Mouse (Mus musculus): ENCODE results near the gene Lst1. TPM values are rescaled to one million over a fixed set of nuclear protein-coding genes. Genes with fewer than 3 reads are reported as not detected.
A peak's percentile ranks its signal among the peaks of the same experiment; 100 is the strongest.

Lst1 gene
- total and polyA plus RNA-seq, 3 experiments = 15.2 to 29.0 TPM; not detected in 1

DNA sequence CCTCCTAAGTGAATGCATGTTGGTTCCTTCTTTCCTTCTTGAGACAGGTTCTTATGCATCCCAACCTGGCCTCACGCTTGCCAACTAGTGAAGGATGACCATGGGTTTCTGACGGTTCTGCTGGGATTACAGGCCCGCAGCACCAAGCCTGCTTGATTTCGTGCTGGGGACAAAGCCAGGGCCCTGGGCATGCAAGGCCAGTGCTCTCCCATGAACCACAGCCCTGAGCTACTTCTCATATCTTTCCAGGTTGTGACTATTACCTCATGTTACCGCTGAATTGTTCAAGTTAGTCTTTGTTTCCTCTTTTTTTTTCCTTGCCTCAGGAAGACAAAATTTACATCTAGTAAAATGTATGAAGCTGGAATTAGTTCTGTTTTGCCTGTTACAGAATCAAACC is 4.7 kb upstream of the Lst1 start:
- DNase-seq (ENCODE audit: low read depth, low spot score) = peak; percentile 81
- Histone ChIP-seq H3K27ac (ENCODE audit: control insufficient read depth, low read depth, low read length) (peak overlapping the region; percentile 58), H3K79me2 (ENCODE audit: control insufficient read depth, insufficient read depth, low read length, poor library complexity) (peaks cover 5% of the 10 kb centered on the region; the same call in 1 of the 2 replicates), H3K36me3 (ENCODE audit: control insufficient read depth in 1 of 2, insufficient read depth in 2 of 2, low read length in 2 of 2) (peaks cover 0 to 32% of the 10 kb centered on the region in 2 experiments; a peak in 2 of 4 replicates), H3K27me3 (ENCODE audit: control insufficient read depth in 1 of 2, insufficient read depth in 2 of 2, low read length in 2 of 2) (no peaks in the 10 kb centered on the region), H3K9ac (ENCODE audit: control insufficient read depth, low read depth, low read length, poor library complexity, severe bottlenecking) (no peak overlapping the region), H3K9me3 (replicated peaks; ENCODE audit: insufficient read depth, low read length) (no peaks in the 10 kb centered on the region), H3K4me3 (ENCODE audit: control insufficient read depth in 1 of 2, insufficient read depth in 1 of 2, low read depth in 2 of 2, low read length in 2 of 2) (no peak overlapping the region), H3K4me1 (ENCODE audit: control insufficient read depth in 1 of 2, insufficient read depth in 2 of 2, low read length in 2 of 2) (peaks cover 23 to 42% of the 10 kb centered on the region in 2 experiments)
- TF ChIP-seq USF2 (IDR thresholded peaks at IDR 0.05; ENCODE audit: borderline replicate concordance in 1 of 2, insufficient read depth in 1 of 2, low read depth in 1 of 2, low read length in 2 of 2) (no peak), HCFC1 (IDR thresholded peaks at IDR 0.05; ENCODE audit: low read depth, low read length) (no peak), TBP (IDR thresholded peaks at IDR 0.05; ENCODE audit: low read depth, low read length) (peak; percentile 97), RCOR1 (IDR thresholded peaks at IDR 0.05; ENCODE audit: low read depth, low read length) (no peak), TAL1 (IDR thresholded peaks at IDR 0.05; ENCODE audit: low read length) (no peak), MYC (IDR thresholded peaks at IDR 0.05; ENCODE audit: low read depth, low read length) (no peak), ETS1 (IDR thresholded peaks at IDR 0.05; ENCODE audit: low read depth, low read length) (0 out of 2 replicates have a peak, but pooled peaks have one; percentile 33), ZNF384 (IDR thresholded peaks at IDR 0.05; ENCODE audit: low read depth, low read length) (peak; percentile 65), CHD1 (IDR thresholded peaks at IDR 0.05; ENCODE audit: low read depth, low read length) (no peak)

DNA sequence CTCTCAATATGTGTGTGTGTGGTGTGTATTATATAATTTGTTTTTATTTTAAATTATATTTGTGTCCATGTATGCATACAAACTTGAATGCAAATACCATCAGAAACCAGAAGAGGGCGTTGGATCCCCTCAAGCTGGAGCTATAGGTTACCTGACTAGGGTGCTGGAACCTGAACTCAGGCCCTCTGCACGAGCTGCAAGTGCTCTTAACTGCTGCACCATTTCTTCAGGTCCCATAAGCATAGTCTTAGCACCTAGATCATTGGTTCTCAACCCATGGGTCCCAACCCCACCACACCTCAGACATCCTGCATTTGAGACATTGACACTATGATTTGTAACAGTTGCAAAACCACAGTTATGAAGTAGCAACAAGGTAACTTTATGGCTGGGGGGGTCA is 3.5 kb upstream of the Lst1 start:
- H3K79me2 ChIP-seq (ENCODE audit: control insufficient read depth, insufficient read depth, low read length, poor library complexity) = peaks cover 5% of the 10 kb centered on the region; the same call in 1 of the 2 replicates
- H3K27ac ChIP-seq (ENCODE audit: control insufficient read depth, low read depth, low read length) = no peak overlapping the region
- H3K9ac ChIP-seq (ENCODE audit: control insufficient read depth, low read depth, low read length, poor library complexity, severe bottlenecking) = no peak overlapping the region
- H3K36me3 ChIP-seq (ENCODE audit: control insufficient read depth in 1 of 2, insufficient read depth in 2 of 2, low read length in 2 of 2) = peaks cover 0 to 34% of the 10 kb centered on the region in 2 experiments; a peak in 2 of 4 replicates
- no peaks in the 10 kb centered on the region for H3K9me3 ChIP-seq (replicated peaks; ENCODE audit: insufficient read depth, low read length)
- peaks cover 21 to 46% of the 10 kb centered on the region in 2 experiments for H3K4me1 ChIP-seq (ENCODE audit: control insufficient read depth in 1 of 2, insufficient read depth in 2 of 2, low read length in 2 of 2)
- H3K4me3 ChIP-seq (ENCODE audit: control insufficient read depth in 1 of 2, insufficient read depth in 1 of 2, low read depth in 2 of 2, low read length in 2 of 2) = no peak overlapping the region
- peak; percentile 13; the same call in 1 of the 2 replicates for TF ChIP-seq RAD21 (IDR thresholded peaks at IDR 0.05; ENCODE audit: low read depth, low read length)
- TF ChIP-seq MAX (IDR thresholded peaks at IDR 0.05; ENCODE audit: low read length) = no peak
- TF ChIP-seq RCOR1 (IDR thresholded peaks at IDR 0.05; ENCODE audit: low read depth, low read length) = no peak
- 0 out of 4 replicates have a peak, but pooled peaks of 1 of the 2 experiments have one; percentile 0 for TF ChIP-seq EP300 (IDR thresholded peaks at IDR 0.05; ENCODE audit: low read depth in 1 of 2, low read length in 2 of 2)
- TF ChIP-seq CHD1 (IDR thresholded peaks at IDR 0.05; ENCODE audit: low read depth, low read length) = no peak
- peak; percentile 21 to 48 (median 41); a peak in 4 of 6 replicates for TF ChIP-seq CTCF (IDR thresholded peaks at IDR 0.05 in 2 of 3, conservative IDR thresholded peaks at IDR 0.05 in 1 of 3; ENCODE audit: control insufficient read depth in 1 of 3, insufficient read depth in 1 of 3, low read depth in 2 of 3, low read length in 3 of 3, poor library complexity in 1 of 3, severe bottlenecking in 1 of 3)
- peak; percentile 31 for TF ChIP-seq ZC3H11A (IDR thresholded peaks at IDR 0.05; ENCODE audit: low read depth, low read length)
- TF ChIP-seq ZMIZ1 (IDR thresholded peaks at IDR 0.05; ENCODE audit: low read depth, low read length) = no peak
- no peak for TF ChIP-seq MAFK (IDR thresholded peaks at IDR 0.05; ENCODE audit: borderline replicate concordance, low read depth, low read length)
- TF ChIP-seq GABPA (IDR thresholded peaks at IDR 0.05; ENCODE audit: low read depth, low read length) = no peak
- TF ChIP-seq SMC3 (IDR thresholded peaks at IDR 0.05; ENCODE audit: low read depth, low read length) = peak; percentile 30
- no peak for TF ChIP-seq E2F4 (IDR thresholded peaks at IDR 0.05; ENCODE audit: borderline replicate concordance, low read depth, low read length)
- TF ChIP-seq USF1 (IDR thresholded peaks at IDR 0.05; ENCODE audit: low read depth, low read length) = no peak
- no peak for TF ChIP-seq ETS1 (IDR thresholded peaks at IDR 0.05; ENCODE audit: low read depth, low read length)
- TF ChIP-seq POLR2AphosphoS5 (IDR thresholded peaks at IDR 0.05; ENCODE audit: borderline replicate concordance, low read depth, low read length) = no peak
- no peak for TF ChIP-seq HCFC1 (IDR thresholded peaks at IDR 0.05; ENCODE audit: low read depth, low read length)
- no peak for TF ChIP-seq MYC (IDR thresholded peaks at IDR 0.05; ENCODE audit: low read depth, low read length)
- no peak for TF ChIP-seq BHLHE40 (IDR thresholded peaks at IDR 0.05; ENCODE audit: borderline replicate concordance, low read depth, low read length)
- TF ChIP-seq POLR2A (IDR thresholded peaks at IDR 0.05; ENCODE audit: control insufficient read depth in 1 of 2, insufficient read depth in 1 of 2, low read depth in 1 of 2, low read length in 2 of 2, poor library complexity in 1 of 2) = no peak
- no peak for TF ChIP-seq MYB (IDR thresholded peaks at IDR 0.05; ENCODE audit: low read depth, low read length)
- TF ChIP-seq SIN3A (IDR thresholded peaks at IDR 0.05; ENCODE audit: low read length) = no peak
- TF ChIP-seq TBP (IDR thresholded peaks at IDR 0.05; ENCODE audit: low read depth, low read length) = no peak
- H3K27me3 ChIP-seq (ENCODE audit: control insufficient read depth in 1 of 2, insufficient read depth in 2 of 2, low read length in 2 of 2) = no peaks in the 10 kb centered on the region
- DNase-seq (ENCODE audit: low read depth, low spot score) = peak; percentile 55

Measured in MEL (cell line).